Mouse (Mus musculus) left cerebral cortex, postnatal 25 days (tissue): Measurements from ENCODE around the gene Spns1. TPM values are rescaled to one million over a fixed set of nuclear protein-coding genes. Genes with fewer than 3 reads are reported as not detected.
"Not testable (repeated sequence)": the region's sequence is repeated elsewhere in the genome, so short reads cannot be mapped to it uniquely, and the experiment has no call there.

Experiments
- DNase-seq, 2 experiments: peaks; one replicate each; pipeline ENCODE4 v3.0.0; 2022; ENCODE audit warnings: low spot score in 2 of 2, mixed read lengths in 1 of 2
- intact Hi-C: fragments of 180-260 bp; cut with DNase I; formaldehyde crosslinking; loops from one replicate; pipeline ENCODE4 v1.15.1; 2025
- microRNA-seq, 2 experiments: library from miRNA; unstranded; fragments of <30 nt; microRNA quantifications; one replicate each; pipeline ENCODE4 v1.2.0; 2022
- total RNA-seq, 2 experiments: library from RNA; stranded (reverse); gene quantifications; 2 replicates each; pipeline ENCODE4 v1.2.3; 2021

Spns1 gene
- total RNA-seq, 2 experiments from 2014 or later: 87.9 to 97.7 TPM

DNA sequence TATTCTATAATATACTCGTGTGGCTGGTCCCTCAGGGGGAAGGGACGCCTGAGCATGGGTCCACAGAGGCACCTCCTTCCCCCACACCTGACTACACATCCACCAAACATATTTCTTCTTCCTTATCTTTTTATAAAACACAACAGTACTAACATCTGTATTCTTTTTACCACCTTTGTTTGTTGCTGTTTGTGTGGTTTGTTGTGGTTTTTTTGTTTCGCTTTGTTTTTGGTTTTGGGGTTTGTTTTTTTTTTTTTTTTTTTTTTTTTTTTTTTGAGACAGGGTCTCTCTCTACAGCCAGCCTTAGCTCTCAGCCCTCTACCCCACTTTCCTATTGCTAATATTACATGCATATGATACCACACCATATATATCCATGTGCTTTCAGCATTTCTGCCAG lies 31.3 kb downstream of the Spns1 start:
- intact Hi-C loops: no loop called here
- DNase-seq: no peak

DNA sequence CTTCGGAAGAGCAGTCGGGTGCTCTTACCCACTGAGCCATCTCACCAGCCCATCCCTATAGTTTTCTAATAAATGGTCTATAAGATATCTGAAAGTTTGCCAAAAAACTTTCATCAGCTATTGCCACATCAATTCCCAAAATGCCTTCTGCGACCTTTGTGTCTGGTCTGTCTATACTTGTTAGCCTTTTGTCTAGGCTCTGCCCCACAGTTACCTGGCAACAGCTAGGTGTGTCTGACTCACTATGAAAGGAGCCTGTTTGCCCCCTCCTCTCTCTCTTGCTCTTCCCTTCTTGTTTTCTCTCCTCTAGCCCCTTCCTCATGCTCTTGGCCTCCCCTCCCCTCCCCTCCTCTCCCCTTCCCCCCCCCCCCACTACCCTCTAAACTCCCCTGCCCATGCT lies 31.7 kb downstream of the Spns1 start:
- no peak for DNase-seq
- intact Hi-C loops: no loop called here

DNA sequence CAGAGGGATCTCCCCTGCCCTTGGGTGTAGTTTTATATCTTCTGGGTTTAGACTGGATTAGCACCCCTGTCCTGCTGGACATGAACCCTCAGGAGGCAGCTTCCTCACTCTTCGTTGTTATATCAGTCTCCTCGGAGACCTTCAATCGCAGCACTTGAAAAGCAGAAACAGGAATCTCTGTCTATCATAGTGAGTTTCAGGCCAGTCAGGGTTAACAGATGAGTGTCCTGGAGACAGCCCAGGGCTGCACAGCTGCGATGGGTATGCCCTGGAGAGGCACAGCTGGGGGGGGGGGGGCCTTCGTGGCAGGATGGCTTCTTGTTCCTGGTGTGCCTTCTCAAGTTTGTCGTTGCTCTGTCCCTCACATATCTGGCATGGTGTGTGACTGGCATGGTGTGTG lies 36.4 kb downstream of the Spns1 start:
- no peak for DNase-seq
- intact Hi-C loops: no loop called here

DNA sequence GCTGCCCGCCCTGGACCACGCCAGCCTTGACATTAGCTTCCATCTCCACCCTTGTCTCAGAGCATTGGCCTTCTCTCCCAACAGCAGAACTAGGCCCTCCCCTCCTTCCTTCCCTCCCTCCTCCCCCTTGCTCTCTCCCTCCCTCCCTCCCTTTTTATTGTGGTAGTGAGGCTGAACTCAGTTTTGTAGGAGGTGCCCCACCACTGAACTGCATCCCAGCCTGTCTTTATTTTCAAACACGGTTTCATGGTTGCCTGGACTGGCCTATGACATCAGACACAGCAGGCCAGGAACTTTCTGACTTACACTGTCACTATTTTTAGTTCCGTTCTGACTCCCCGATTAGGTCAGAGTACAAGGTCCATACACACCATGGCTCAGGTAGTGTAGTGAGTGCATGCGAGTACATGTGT lies 37.0 kb downstream of the Spns1 start:
- DNase-seq: no peak
- intact Hi-C loops: no loop called here

DNA sequence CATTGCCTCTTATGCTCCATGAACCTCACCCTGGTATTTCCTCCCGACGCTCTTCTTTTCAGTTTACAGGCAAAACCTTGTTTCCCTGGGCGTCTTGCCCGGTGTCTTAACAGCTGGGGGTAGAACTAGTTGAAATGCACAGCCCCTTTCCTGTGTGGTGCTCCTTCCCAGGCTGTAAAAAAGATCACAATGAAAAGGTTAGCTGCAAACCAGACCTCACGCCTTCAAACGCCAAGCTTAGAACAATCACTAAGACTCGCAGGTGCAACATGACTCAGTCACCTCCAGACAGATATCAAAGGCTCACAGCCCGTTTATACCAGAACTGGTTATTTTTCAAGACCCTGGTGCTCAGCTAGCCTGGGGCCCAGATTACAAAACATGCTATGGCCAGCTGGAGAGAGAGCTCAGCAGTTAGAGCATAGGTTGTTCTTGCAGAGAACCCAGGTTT lies 37.7 kb downstream of the Spns1 start:
- no peak for DNase-seq
- intact Hi-C loops: no loop called here

DNA sequence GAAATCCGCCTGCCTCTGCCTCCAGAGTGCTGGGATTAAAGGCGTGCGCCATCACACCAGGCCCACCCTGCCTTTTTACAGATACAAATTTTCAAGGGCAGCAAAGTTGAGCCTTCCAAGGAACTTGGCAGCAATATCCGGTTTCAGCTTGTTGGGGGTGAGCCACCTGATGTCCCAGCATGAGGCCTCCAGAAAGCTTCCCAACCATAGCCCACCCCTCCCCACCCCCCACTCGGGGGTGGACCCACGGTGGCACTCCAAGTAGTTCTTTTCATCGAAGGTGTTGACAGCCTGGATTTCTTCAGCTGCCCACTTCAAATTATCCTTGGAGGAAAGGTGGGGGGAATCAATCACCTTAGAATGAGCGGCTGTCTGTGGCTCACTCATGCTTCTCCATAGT lies 38.3 kb downstream of the Spns1 start:
- no peak for DNase-seq
- intact Hi-C loops: no loop called here

DNA sequence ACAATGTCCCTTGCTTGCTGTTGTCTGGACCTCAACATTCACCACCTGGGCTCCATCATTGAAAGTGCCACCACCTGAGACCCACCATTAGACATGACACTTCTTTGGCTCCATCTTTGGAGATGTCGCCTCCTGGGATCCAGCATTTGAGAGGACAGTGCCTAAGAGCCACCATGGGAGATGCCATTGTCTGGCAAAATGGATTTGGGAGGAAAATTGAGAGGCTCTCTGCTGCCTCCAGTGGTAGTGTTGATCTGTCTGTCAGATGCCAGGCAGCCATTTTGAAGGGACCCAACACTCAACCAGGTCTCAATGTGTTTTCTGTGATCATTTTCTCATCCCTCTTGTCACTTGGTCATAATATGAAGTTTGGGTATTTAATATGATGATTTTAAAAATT lies 41.7 kb downstream of the Spns1 start:
- no peak for DNase-seq
- intact Hi-C loops: no loop called here

DNA sequence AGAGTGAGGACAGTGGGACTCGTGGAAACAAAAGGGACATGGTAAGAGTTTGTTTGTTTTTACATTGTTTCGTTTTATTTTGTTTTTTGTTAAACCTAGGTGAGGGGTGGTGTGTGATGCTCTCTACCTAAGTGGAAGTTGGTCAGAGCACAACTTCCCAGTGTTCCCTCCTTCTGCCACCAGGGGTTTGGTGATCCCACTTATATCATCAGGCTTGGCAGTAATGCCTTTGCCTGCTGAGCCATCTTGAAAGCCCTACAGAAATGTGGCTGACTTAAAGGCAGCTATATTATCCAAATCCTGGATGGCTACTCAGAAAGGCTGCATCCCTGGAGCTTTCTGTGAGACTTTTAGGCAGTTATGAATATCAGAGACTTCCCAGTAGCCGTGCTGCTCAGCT lies 44.6 kb downstream of the Spns1 start:
- intact Hi-C loops: no loop called here
- DNase-seq: no peak

DNA sequence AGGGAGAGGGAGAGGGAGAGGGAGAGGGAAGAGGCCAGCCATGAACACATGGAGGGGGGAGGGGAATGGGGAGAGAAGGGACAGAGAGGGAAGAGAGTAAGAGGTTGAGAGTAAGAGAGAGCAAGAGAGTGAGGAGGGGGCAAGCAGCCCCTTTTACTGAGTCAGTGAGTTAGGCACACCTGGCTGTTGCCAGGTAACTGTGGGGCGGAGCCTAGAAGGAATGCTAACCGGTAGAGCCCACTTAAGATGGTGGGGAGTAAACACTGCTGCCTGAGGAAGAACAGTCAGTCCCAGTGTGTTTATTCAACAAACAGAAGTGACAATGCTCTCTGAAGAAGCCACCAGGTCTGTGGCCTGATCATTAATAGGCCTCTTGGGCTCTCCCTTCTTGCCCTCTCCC lies 46.6 kb downstream of the Spns1 start:
- intact Hi-C loops: no loop called here
- DNase-seq: no peak

DNA sequence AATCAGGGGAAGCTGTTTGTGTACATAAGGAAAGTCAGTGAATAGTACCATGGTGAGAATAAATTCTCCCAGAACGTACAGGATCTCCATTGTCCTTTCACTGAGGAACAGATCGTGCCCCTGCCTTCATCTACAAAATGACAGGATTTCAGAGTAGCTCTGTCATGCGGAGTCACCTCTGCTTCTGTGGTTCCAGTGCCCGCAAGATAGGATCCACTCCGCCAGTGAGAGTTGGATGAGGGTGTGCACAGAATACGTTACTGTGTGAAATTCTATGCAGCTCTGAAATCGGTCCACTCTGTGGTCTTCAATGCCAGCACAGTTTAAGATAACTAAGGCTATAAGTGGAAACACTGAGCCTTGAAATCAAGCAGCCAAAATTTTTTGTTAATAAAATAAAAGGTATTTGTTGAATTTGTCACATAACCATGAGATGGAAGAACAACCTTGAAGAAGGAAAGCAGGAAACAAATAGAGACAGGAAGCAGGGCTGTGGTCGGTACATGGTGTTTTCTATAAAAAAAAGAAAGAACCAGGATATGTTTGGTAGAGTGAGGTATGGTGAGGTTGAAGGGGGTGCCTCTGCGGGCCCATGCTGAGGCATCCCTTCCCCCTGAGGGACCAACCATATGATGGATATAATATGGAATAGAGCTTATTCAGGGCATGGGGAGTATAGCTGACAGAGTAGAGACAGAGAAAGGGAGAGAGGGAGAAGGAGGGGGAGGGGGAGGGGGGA lies 47.2 kb downstream of the Spns1 start:
- no peak for DNase-seq

DNA sequence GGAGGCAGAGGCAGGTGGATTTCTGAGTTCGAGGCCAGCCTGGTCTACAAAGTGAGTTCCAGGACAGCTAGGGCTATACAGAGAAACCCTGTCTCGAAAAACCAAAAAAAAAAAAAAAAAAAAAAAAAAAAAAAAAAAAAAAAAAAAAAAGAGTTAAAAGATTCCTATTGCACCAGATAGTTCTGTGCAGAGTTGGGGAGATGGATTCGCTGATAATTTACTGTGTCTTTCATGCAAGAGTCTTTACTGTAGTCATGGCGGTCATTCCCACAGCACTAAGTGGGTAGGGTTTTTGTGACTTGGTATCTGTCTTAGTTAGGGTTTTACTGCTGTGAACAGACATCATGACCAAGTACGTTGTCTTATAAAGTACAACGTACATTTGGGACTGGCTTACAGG lies 48.4 kb downstream of the Spns1 start:
- intact Hi-C loops, DNase-seq: not testable (repeated sequence)

More for the DNA sequence above, 47.2 kb downstream of the Spns1 start:
- intact Hi-C loops: no loop called here

DNA sequence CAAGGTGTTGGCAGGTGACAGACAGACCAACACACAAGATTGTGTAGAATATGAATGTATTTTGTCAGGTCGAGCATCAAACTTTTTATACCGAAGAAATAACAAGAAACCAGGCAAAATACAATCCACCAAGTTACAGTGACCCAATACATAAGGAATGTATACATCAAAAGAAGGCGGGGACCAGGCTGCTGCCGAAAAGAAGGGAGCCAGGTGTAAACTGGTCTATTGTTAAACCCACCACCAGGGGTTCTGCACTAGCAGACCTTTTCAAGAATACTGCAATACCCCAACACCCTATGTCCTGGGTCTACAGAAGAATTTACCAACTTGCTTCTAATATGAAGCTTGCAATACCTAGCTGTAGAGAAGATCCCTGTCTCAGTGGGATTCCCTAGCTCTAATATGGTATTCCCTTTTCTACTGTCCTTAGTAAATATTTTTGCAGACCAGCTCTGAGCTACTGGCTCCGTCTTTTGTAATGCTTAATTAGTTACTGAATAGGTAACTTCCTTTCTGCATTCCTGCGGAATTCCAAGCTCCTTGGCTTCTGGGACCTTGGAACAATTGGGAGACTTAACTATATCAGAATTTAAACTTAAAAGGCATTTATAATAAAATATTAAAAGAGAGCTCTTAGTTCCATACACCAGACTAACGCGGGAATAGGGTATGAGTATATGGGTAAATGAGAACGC lies 51.5 kb downstream of the Spns1 start:
- DNase-seq, intact Hi-C loops: not testable (repeated sequence)

DNA sequence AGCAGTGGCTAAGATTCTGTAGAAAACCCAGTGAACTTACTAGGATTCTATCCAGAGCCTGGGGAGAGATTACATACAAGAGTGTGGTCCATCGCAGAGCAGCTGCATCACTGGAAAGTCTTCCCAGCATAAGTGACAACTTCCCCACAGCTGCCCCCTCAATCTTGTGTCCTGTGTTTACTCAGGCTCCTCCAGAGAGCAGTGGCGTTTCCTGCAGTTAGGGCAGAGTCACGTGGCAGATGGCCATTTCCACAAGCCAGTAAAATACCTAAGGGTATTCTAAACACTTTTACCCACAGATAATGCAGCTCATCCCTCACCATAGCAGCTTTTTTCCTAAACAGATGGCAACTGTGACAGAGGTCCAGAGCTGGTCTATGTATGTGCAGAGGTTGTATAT lies 52.5 kb downstream of the Spns1 start:
- DNase-seq: no peak
- intact Hi-C loops: no loop called here

DNA sequence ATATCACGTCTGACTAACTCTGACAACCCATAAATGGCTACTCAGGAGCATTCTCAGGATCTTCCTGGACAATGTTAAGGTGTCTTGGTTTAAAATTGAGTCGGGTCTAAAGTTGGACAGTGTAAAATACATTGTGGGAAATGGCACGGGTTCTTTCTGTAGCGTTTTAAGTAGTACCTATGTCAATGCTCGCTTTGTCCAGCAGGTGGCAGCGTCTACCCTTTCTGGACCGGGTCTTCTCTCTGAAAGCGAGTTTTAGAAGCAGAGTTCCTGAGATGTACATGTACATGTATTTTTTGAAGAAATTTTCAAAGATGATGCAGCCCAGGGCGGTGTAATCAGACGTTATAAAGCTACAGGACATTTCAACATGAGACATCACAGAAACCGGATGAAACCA lies 53.5 kb downstream of the Spns1 start:
- DNase-seq: peak; percentile 78 to 88
- intact Hi-C loops: loop anchor here (1.0 to 2.0 kb wide), 2 partner anchors 55 to 205 kb away; no protein-coding TSS in a partner anchor

Small RNAs within 50 kb of the gene (microRNA-seq; reads per million reads assigned to microRNA genes)
- 0 to 0.67 reads per million in 2 experiments for gene Mir7058

Other genes with a start within 250 kb of the Spns1 start
- 10 to 100 TPM; 93.6 to 95.1 TPM for gene Xpo6, start 176.9 kb downstream of the Spns1 start, total RNA-seq
- gene Sbk1, start 104.8 kb downstream of the Spns1 start, total RNA-seq: 10 to 100 TPM; 75.6 to 82.4 TPM
- gene Lat, start 7.9 kb downstream of the Spns1 start, total RNA-seq: under 1 TPM; 0.64 to 0.76 TPM
- 1 to 10 TPM; 5.4 to 6.5 TPM for gene Nfatc2ip, start 19.3 kb upstream of the Spns1 start, total RNA-seq
- not detected for gene Cd19, start 37.4 kb upstream of the Spns1 start, total RNA-seq
- gene Rabep2, start 51.3 kb upstream of the Spns1 start, total RNA-seq: 10 to 100 TPM; 10.8 to 14.4 TPM
- under 1 TPM; 0.32 to 0.39 TPM for gene Atp2a1, start 85.7 kb upstream of the Spns1 start, total RNA-seq
- 10 to 100 TPM; 74.1 to 78.9 TPM for gene Sh2b1, start 98.0 kb upstream of the Spns1 start, total RNA-seq
- 10 to 100 TPM; 76.3 to 92.6 TPM for gene Tufm, start 109.9 kb upstream of the Spns1 start, total RNA-seq
- gene Atxn2l, start 126.0 kb upstream of the Spns1 start, total RNA-seq: 100 to 1,000 TPM; 114 TPM
- 100 to 1,000 TPM; 176 to 188 TPM for gene Eif3c, start 189.0 kb upstream of the Spns1 start, total RNA-seq
- under 1 TPM; 0.39 to 0.53 TPM for gene Apobr, start 207.5 kb upstream of the Spns1 start, total RNA-seq
- 10 to 100 TPM; 21.3 to 35.1 TPM for gene Cln3, start 208.4 kb upstream of the Spns1 start, total RNA-seq
- not detected for gene Il27, start 217.5 kb upstream of the Spns1 start, total RNA-seq